In genomic region chr3:58690619-58691373, GRCm38 (mm10) we compare ENCODE assay signal across 8 mouse cellular contexts. TPM values are rescaled to one million over a fixed set of nuclear protein-coding genes. Genes with fewer than 3 reads are reported as not detected.
DNase-seq lines count a peak whose midpoint lies in the region; ATAC-seq and TF ChIP-seq lines count a peak whose summit lies in the region.

No protein-coding gene starts in this region.

- 0 out of 2 replicates have a peak, but pooled peaks have one; percentile 28 for ATAC-seq in forebrain, embryonic 11.5 days (replicated peaks; ENCODE audit: low FRiP score)
- peak; percentile 50 for ATAC-seq in heart, postnatal 0 days (ENCODE audit: insufficient read depth, low read depth)
- ATAC-seq in liver, embryonic 15.5 days (ENCODE audit: insufficient read depth): no peak
- no peak for ATAC-seq in neural tube, embryonic 11.5 days (ENCODE audit: insufficient read depth, low FRiP score, low TSS enrichment)
- peak; percentile 3; the same call in 1 of the 2 replicates for ATAC-seq in stomach, embryonic 16.5 days (ENCODE audit: insufficient read depth, low FRiP score)

- H3K4me2 ChIP-seq in forebrain, embryonic 11.5 days (ENCODE audit: low read depth, low read length, severe bottlenecking): peak overlapping the region; percentile 95
- H3K4me2 ChIP-seq in heart, postnatal 0 days (ENCODE audit: low read depth, low read length): peak overlapping the region; percentile 97
- peak overlapping the region; percentile 95 for H3K4me2 ChIP-seq in liver, embryonic 15.5 days
- H3K4me2 ChIP-seq in neural tube, embryonic 11.5 days (ENCODE audit: low read depth): peak overlapping the region; percentile 97
- peak overlapping the region; percentile 73 for H3K4me2 ChIP-seq in stomach, embryonic 16.5 days (ENCODE audit: low read depth, low read length)

- H3K4me1 ChIP-seq in E14TG2a.4 (replicated peaks; ENCODE audit: low read depth, low read length): peaks cover 14% of the 10 kb centered on the region
- peaks cover 3% of the 10 kb centered on the region; the same call in 1 of the 2 replicates for H3K4me1 ChIP-seq in forebrain, embryonic 11.5 days (replicated peaks; ENCODE audit: control insufficient read depth, insufficient read depth, low read length)
- 0 out of 2 replicates have a peak, but pooled peaks cover 13% of the 10 kb centered on the region for H3K4me1 ChIP-seq in heart, postnatal 0 days (ENCODE audit: control insufficient read depth, insufficient read depth)
- peaks cover 16% of the 10 kb centered on the region for H3K4me1 ChIP-seq in liver, embryonic 15.5 days (replicated peaks)
- H3K4me1 ChIP-seq in neural tube, embryonic 11.5 days (ENCODE audit: control insufficient read depth, insufficient read depth, low read length): peaks cover 3% of the 10 kb centered on the region; the same call in 1 of the 2 replicates
- H3K4me1 ChIP-seq in stomach, embryonic 16.5 days (ENCODE audit: control insufficient read depth, insufficient read depth, low read length): peaks cover 8% of the 10 kb centered on the region

- peak overlapping the region; percentile 91 for H3K4me3 ChIP-seq in E14TG2a.4 (replicated peaks; ENCODE audit: low read length)
- peak overlapping the region; percentile 72 for H3K4me3 ChIP-seq in forebrain, embryonic 11.5 days (ENCODE audit: low read depth, low read length)
- peak overlapping the region; percentile 96 for H3K4me3 ChIP-seq in heart, postnatal 0 days (ENCODE audit: low read depth, low read length)
- H3K4me3 ChIP-seq in liver, embryonic 15.5 days (replicated peaks): peak overlapping the region; percentile 71
- H3K4me3 ChIP-seq in neural tube, embryonic 11.5 days (ENCODE audit: low read depth, low read length): peak overlapping the region; percentile 77
- H3K4me3 ChIP-seq in stomach, embryonic 16.5 days (replicated peaks; ENCODE audit: low read length): peak overlapping the region; percentile 82

- WGBS in forebrain, embryonic 11.5 days: under 1% methylated on average over 24 of the region's 24 CpGs
- under 1% methylated on average over 24 of the region's 24 CpGs for WGBS in heart, postnatal 0 days
- 1% methylated on average over 24 of the region's 24 CpGs for WGBS in liver, embryonic 15.5 days (ENCODE audit: insufficient replicate concordance)
- WGBS in neural tube, embryonic 11.5 days: under 1% methylated on average over 24 of the region's 24 CpGs
- WGBS in stomach, embryonic 16.5 days: under 1% methylated on average over 24 of the region's 24 CpGs

- peaks cover 59% of the 10 kb centered on the region for H3K27me3 ChIP-seq in E14TG2a.4 (ENCODE audit: insufficient read depth, low read length)
- peaks cover 7% of the 10 kb centered on the region for H3K27me3 ChIP-seq in forebrain, embryonic 11.5 days (ENCODE audit: control insufficient read depth, insufficient read depth, low read length)
- no peaks in the 10 kb centered on the region for H3K27me3 ChIP-seq in heart, postnatal 0 days (ENCODE audit: control insufficient read depth, insufficient read depth, low read length)
- peaks cover 35% of the 10 kb centered on the region for H3K27me3 ChIP-seq in liver, embryonic 15.5 days
- no peaks in the 10 kb centered on the region for H3K27me3 ChIP-seq in neural tube, embryonic 11.5 days (ENCODE audit: control insufficient read depth, insufficient read depth, low read length)
- 0 out of 2 replicates have a peak, but pooled peaks cover 3% of the 10 kb centered on the region for H3K27me3 ChIP-seq in stomach, embryonic 16.5 days (ENCODE audit: control insufficient read depth, insufficient read depth, low read length)

- TF ChIP-seq EP300 in heart, postnatal 0 days (IDR thresholded peaks at IDR 0.05; ENCODE audit: low read depth): no peak

- DNase-seq in c-Kit-positive CD71-positive TER-119-positive erythroid progenitor cells, embryonic 14.5 days (ENCODE audit: low spot score): peak; percentile 37
- DNase-seq in forebrain, embryonic 11.5 days (ENCODE audit: low spot score): peak; percentile 73
- peak; percentile 80 for DNase-seq in heart, postnatal 0 days (ENCODE audit: low spot score)
- peak; percentile 78 to 79 for DNase-seq in kidney, postnatal 36 days
- peak; percentile 69 for DNase-seq in neural tube, embryonic 11.5 days (ENCODE audit: low spot score)

- H3K9ac ChIP-seq in forebrain, embryonic 11.5 days (ENCODE audit: low read length): peak overlapping the region; percentile 74; the same call in 1 of the 2 replicates
- H3K9ac ChIP-seq in heart, postnatal 0 days (replicated peaks; ENCODE audit: low read depth, low read length): peak overlapping the region; percentile 93
- peak overlapping the region; percentile 60 for H3K9ac ChIP-seq in liver, embryonic 15.5 days
- H3K9ac ChIP-seq in neural tube, embryonic 11.5 days (ENCODE audit: low read length): peak overlapping the region; percentile 77
- peak overlapping the region; percentile 89 for H3K9ac ChIP-seq in stomach, embryonic 16.5 days (ENCODE audit: low read length)

- TF ChIP-seq CTCF in E14TG2a.4 (conservative IDR thresholded peaks at IDR 0.05; ENCODE audit: low read length): no peak
- peak; percentile 11; the same call in 1 of the 2 replicates for TF ChIP-seq CTCF in heart, postnatal 0 days (IDR thresholded peaks at IDR 0.05; ENCODE audit: low read depth)

- H3K36me3 ChIP-seq in E14TG2a.4 (ENCODE audit: insufficient read depth, low read length): 0 out of 2 replicates have a peak, but pooled peaks cover 5% of the 10 kb centered on the region
- no peaks in the 10 kb centered on the region for H3K36me3 ChIP-seq in forebrain, embryonic 11.5 days (ENCODE audit: control insufficient read depth, insufficient read depth, low read length)
- no peaks in the 10 kb centered on the region for H3K36me3 ChIP-seq in heart, postnatal 0 days (replicated peaks; ENCODE audit: control insufficient read depth, insufficient read depth, low read length)
- H3K36me3 ChIP-seq in liver, embryonic 15.5 days (replicated peaks): no peaks in the 10 kb centered on the region
- H3K36me3 ChIP-seq in neural tube, embryonic 11.5 days (ENCODE audit: control insufficient read depth, insufficient read depth, low read length): no peaks in the 10 kb centered on the region
- no peaks in the 10 kb centered on the region for H3K36me3 ChIP-seq in stomach, embryonic 16.5 days (ENCODE audit: control insufficient read depth, insufficient read depth, low read length)

- no peaks in the 10 kb centered on the region for H3K9me3 ChIP-seq in E14TG2a.4 (ENCODE audit: low read length)
- H3K9me3 ChIP-seq in forebrain, embryonic 11.5 days (ENCODE audit: control insufficient read depth, low read length): no peaks in the 10 kb centered on the region
- H3K9me3 ChIP-seq in heart, postnatal 0 days (replicated peaks; ENCODE audit: control insufficient read depth, low read length): no peaks in the 10 kb centered on the region
- no peaks in the 10 kb centered on the region for H3K9me3 ChIP-seq in liver, embryonic 15.5 days (replicated peaks)
- H3K9me3 ChIP-seq in neural tube, embryonic 11.5 days (ENCODE audit: control insufficient read depth, low read length): no peaks in the 10 kb centered on the region
- no peaks in the 10 kb centered on the region for H3K9me3 ChIP-seq in stomach, embryonic 16.5 days (replicated peaks; ENCODE audit: control insufficient read depth, low read length)

- no peak overlapping the region for H3K27ac ChIP-seq in forebrain, embryonic 11.5 days (ENCODE audit: low read depth, low read length)
- H3K27ac ChIP-seq in heart, postnatal 0 days (ENCODE audit: low read depth): peak overlapping the region; percentile 95
- H3K27ac ChIP-seq in liver, embryonic 15.5 days (replicated peaks): peak overlapping the region; percentile 79
- no peak overlapping the region for H3K27ac ChIP-seq in neural tube, embryonic 11.5 days (ENCODE audit: low read depth, low read length)
- peak overlapping the region; percentile 85; the same call in 1 of the 2 replicates for H3K27ac ChIP-seq in stomach, embryonic 16.5 days (ENCODE audit: low read length)

RNA-seq across cellular contexts. Expression of gene Siah2, which starts 1.4 kb away (rescaled TPM):
- 4.0 and 5.7 TPM in 2 replicates for polyA plus RNA-seq in forebrain, embryonic 11.5 days (2014; fragmentation: Nextera tagmentation; extraction: Ambion mirVana)
- total RNA-seq in heart, postnatal 0 days (2014; rRNA removed; ENCODE audit: low replicate concordance): 14.5 and 14.8 TPM in 2 replicates
- polyA plus RNA-seq in heart, postnatal 0 days (2015; fragmentation: Nextera tagmentation; extraction: Ambion mirVana): 3.9 and 5.1 TPM in 2 replicates
- polyA plus RNA-seq in liver, embryonic 15.5 days (2015; fragmentation: Nextera tagmentation; extraction: Ambion mirVana): 3.0 and 4.2 TPM in 2 replicates
- 4.9 and 6.4 TPM in 2 replicates for polyA plus RNA-seq in neural tube, embryonic 11.5 days (2014; fragmentation: Nextera tagmentation; extraction: Ambion mirVana)
- polyA plus RNA-seq in stomach, embryonic 16.5 days (2015; fragmentation: Nextera tagmentation; extraction: Ambion mirVana): 2.2 and 3.1 TPM in 2 replicates

RNA-seq across cellular contexts. Expression of gene Erich6, which starts 53.8 kb away (rescaled TPM):
- not detected in 2 replicates for polyA plus RNA-seq in forebrain, embryonic 11.5 days (2014; fragmentation: Nextera tagmentation; extraction: Ambion mirVana)
- not detected in 2 replicates for total RNA-seq in heart, postnatal 0 days (2014; rRNA removed; ENCODE audit: low replicate concordance)
- polyA plus RNA-seq in heart, postnatal 0 days (2015; fragmentation: Nextera tagmentation; extraction: Ambion mirVana): 0.08 TPM in 1 of 2 replicates, not detected in the other
- not detected in 2 replicates for polyA plus RNA-seq in liver, embryonic 15.5 days (2015; fragmentation: Nextera tagmentation; extraction: Ambion mirVana)
- not detected in 2 replicates for polyA plus RNA-seq in neural tube, embryonic 11.5 days (2014; fragmentation: Nextera tagmentation; extraction: Ambion mirVana)
- polyA plus RNA-seq in stomach, embryonic 16.5 days (2015; fragmentation: Nextera tagmentation; extraction: Ambion mirVana): 0.05 TPM in 1 of 2 replicates, not detected in the other

Comparison
In these comparisons a context has a peak if more than half of its experiments do, and no peak if none do; other contexts are left out.
1. ATAC-seq: peak in forebrain, embryonic 11.5 days (single experiment), heart, postnatal 0 days (single experiment) and stomach, embryonic 16.5 days (single experiment); none in liver, embryonic 15.5 days (single experiment) and neural tube, embryonic 11.5 days (single experiment).
2. H3K27ac ChIP-seq: peak in heart, postnatal 0 days (single experiment), liver, embryonic 15.5 days (single experiment) and stomach, embryonic 16.5 days (single experiment); none in forebrain, embryonic 11.5 days (single experiment) and neural tube, embryonic 11.5 days (single experiment).
3. Peak in every context shown above with its lines, with median percentiles within 50 percentile points of each other: H3K4me3 ChIP-seq, DNase-seq, H3K4me2 ChIP-seq and H3K9ac ChIP-seq.